Mouse (Mus musculus): Measurements from ENCODE around the gene Arfgap2.

Arfgap2 gene

DNA sequence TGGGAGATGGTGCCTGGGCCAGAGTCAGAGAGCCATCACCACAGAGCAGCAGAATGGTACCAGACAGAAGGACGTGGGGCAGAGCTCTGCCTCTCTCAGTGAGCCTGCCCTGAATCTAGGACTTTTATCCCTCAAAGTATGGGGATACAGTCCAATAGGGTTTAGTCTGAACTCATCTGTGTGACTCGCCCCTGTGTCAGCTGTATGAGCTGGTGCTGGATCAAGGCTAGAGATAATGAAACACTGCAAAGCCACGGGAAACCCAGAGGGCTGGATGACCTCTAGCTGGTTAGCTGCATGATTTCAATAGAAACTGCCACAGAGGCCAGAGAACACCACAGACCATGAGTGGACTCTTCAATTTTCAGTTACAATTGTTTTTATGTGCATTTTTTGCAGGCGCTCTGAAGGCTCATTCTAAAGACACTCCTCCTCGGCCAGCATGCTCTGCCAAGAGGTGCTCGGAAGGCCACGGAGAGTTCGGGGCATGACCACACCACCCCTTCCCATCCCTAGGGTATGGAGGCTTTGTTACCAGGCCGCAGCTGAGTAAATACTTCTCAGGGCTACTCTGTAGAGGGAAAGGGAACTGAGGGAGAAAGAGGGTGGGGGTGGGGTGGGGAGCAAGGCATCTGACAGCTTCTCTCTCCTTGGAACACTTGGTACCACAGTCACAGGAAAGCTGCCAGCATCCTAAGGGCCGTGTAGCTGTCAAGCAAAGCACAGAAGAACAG, 48.0 kb downstream of the Arfgap2 start:
- DNase-seq: peak; percentile 96

DNA sequence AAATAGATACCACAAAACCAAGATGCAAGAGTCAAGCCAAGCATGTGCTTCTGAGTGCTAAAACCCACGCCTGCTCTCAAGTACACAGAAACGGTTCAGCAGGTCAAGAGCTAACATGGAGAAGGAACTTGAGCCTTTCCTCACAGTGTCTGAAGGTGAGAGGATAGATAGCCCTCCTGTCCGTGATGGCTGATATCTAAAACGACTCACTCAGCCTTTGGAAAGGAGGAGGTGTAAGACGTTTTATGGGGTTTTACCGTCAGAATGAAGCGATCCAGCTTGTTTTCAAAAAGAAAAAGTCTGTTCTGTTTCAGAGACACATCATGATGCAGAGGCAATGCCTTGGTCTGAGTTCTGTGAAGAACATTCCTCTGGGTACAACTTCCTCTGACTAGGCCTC, 49.4 kb downstream of the Arfgap2 start:
- DNase-seq: no peak

DNA sequence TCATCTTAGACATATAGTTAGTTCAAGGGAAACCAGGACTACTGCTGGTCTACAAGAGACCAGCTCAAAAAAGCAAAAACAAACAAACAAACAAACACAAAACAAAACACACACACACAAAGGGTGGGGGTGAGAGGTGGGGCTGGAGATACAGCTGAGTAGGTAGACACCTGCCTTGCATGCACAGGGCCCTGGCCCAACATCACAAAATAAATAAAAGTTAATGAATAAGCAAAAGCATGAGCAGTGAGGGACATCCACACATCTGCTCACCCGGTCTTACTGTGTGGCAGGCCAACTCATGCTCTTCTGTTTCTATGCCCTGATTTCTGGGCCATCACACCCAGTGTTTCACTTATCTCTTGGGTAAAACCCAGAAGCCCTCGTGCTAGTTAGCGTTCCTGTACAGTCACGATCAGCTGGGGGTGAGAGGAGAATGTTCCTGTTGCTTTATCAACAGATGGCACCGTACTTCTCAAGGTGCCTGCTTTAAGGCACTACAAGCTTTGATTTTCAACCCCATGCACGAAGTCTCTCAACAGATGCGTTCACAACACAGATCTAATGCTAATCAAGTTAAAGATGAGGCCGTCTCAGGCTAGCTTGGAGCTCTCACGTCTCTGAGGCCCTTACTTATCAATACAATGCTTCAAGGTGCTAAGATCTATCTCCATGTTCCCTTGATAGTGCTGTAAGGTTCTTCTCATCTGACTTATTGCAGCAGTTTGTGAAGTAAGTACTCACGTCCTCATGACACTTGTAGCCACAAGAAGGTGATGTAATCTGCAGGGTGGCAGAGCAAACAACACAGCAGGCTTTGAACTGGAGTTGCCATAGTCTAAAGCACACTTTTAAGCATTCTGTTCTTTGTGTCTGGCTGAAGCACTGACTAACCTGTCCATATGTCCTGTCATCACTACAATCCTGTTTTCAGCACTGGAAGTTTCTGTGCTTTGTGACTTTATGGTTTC, 56.1 kb downstream of the Arfgap2 start:
- DNase-seq: no peak

DNA sequence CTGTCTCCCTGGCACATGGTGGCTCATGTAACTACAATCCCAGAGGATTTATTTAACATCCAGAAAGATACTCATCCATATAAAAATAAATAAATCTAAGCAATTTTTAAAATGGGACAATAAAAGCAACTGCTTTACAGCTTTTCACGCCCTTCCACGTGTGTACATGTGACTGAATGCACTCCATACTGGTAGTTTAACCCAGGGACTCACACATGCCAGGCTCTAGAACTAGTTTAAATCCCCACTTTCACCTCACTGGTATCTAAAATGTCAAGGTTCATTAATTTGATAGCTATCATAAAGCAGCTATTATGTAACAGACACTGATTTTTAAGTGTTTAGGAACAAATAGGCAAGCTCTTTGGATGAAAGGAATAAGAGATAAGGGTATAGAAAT, 57.1 kb downstream of the Arfgap2 start:
- DNase-seq: no peak

DNA sequence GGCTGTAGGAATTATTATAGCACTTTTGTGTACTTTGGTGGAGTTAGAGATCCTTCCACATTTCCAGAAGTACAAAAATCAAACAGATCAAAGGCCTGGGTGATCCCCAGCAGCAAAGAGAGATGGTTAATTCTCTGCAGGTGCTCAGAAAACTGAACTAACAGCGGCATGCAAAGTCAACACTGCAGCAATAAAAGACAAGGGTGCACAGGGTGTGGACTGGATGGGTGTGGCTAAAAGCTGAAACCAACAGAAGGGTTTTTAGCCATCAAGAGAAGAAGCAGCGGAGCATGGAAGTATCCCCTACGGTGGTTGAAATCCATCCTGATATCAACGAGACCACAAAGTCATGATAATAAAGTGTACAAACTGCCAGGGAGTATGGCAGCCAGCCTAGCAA, 57.7 kb downstream of the Arfgap2 start:
- no peak for DNase-seq

DNA sequence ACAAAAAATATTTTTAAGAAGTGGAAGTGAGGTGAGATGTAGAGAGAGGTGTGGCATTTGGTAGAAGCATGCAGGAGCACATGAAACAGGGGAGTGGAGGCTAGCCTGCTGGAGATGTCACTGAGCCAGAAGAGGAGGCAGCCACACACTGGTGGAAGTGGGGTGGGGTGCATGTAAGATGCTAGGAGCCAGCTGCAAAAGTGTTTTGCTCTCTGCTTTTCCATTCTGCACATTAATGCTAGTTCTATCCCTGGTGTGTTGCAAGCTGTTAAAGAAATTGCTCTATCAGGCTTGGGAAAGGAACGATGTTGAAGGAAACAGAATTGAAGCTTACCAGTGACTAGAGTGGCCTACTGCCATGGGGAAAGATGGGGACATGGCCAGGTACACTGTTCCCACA, 59.6 kb downstream of the Arfgap2 start:
- DNase-seq: no peak

DNA sequence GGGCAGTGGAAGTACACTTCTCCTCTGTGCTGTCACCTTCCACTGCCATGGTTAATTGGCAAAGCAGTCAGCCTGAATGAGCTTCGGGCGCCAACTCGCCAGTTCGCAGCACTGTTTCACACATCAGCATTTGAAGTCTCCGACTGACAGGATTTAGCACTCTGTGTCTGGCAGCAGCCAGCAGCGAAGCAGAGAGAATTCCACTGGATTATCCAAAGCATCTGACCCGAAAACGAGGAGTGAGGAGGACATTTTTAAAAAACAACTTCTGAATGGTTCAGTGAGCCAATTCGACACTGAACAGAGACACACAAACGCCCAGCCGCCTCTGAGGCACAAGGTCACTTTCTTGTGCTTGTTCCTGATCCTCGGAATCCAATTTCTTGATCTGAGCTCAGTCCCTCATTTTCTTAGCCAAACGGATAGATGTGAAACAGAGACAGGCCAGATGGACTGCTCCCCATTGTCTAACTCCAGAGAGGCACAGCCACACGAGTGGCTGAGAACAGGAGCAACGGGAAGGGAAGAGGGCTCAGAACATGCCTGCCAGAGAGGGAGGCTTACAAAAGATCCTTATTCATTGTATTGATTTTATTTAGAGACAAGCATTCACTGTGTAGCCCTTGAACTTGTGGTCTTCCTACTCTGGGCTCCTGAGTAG, 60.1 kb downstream of the Arfgap2 start:
- peak; percentile 94 for DNase-seq

All from heart, adult 11 months (tissue).